Mouse (Mus musculus): Measurements from ENCODE around the gene Mras. TPM values are rescaled to one million over a fixed set of nuclear protein-coding genes. Genes with fewer than 3 reads are reported as not detected.

The Mras gene
- polyA plus RNA-seq, 1 experiment from 2014 or later, result 28.3 TPM

DNA sequence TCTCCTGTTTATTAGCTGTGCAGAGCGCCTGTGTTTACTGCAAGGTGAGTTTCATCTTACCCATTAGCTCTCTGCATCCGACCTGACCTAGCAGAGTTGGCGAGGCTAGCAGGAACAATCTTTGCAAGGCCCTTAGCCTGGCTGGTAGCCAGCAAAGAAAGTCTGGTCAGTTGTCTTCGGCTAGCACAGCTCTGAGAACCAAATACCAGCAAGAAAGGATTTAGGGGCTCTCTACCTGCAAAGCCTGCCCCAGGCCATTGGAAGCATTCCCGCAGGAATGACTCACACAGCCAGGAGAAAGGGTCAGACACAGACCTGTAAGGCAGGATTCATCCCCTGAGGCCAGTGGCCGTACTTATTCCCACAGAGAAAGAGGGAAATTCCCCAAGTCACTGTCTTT is 36.4 kb downstream of the Mras start:
- H3K4me3 ChIP-seq, result no peak overlapping the region
- H3K4me1 ChIP-seq, result 0 out of 2 replicates have a peak, but pooled peaks cover 2% of the 10 kb centered on the region
- 62% methylated on average over 6 of the region's 6 CpGs for WGBS
- ATAC-seq (ENCODE audit: insufficient number of reproducible peaks, insufficient read depth, low FRiP score, low TSS enrichment, low read depth), result no peak
- H3K36me3 ChIP-seq, result peaks cover 15% of the 10 kb centered on the region; the same call in 1 of the 2 replicates
- no peak overlapping the region for H3K9ac ChIP-seq
- H3K4me2 ChIP-seq, result no peak overlapping the region
- no peak overlapping the region for H3K27ac ChIP-seq
- H3K27me3 ChIP-seq, result no peaks in the 10 kb centered on the region
- H3K9me3 ChIP-seq, result no peaks in the 10 kb centered on the region

DNA sequence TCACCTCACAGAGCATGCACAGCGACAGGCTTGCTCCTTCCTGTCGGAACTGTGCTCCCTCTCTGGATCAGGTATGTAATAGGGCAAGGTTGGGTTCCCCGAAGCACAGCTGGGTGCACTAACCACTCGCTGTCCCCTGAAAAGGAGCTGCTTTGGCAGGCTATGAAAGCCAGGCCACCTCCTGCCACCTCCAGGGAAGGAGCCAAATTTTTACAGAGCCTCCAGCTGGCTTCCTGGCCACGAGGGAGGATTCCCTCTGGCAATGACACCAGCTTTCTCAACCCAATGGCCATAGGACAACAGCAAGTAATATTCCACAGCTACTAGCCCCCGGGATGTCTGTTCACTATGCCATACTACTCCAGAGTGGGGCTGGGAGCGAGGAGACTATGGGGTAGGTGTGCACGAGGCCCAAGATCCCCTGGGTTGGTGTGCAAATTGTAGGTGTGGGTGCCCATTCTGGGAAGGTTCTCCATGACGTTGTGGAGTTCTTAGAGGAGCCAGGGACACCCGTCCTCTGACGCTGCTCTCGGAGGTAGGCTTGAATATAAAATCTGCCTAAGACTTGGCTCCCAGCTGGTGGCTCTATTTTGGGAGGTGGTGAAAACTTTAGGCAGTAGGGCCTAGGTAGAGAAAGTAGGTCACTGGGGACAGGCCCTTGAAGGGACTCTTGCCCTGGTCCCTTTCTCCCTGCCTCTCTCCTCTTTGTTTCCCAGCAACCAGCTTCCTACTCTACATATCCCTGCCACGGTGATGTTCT is 39.9 kb downstream of the Mras start:
- Histone ChIP-seq H3K9ac (no peak overlapping the region), H3K27ac (no peak overlapping the region), H3K9me3 (no peaks in the 10 kb centered on the region), H3K27me3 (no peaks in the 10 kb centered on the region), H3K4me1 (0 out of 2 replicates have a peak, but pooled peaks cover 2% of the 10 kb centered on the region), H3K4me2 (no peak overlapping the region), H3K4me3 (no peak overlapping the region), H3K36me3 (peaks cover 15% of the 10 kb centered on the region)
- 83% methylated on average over 13 of the region's 13 CpGs for WGBS
- no peak for ATAC-seq (ENCODE audit: insufficient number of reproducible peaks, insufficient read depth, low FRiP score, low TSS enrichment, low read depth)

DNA sequence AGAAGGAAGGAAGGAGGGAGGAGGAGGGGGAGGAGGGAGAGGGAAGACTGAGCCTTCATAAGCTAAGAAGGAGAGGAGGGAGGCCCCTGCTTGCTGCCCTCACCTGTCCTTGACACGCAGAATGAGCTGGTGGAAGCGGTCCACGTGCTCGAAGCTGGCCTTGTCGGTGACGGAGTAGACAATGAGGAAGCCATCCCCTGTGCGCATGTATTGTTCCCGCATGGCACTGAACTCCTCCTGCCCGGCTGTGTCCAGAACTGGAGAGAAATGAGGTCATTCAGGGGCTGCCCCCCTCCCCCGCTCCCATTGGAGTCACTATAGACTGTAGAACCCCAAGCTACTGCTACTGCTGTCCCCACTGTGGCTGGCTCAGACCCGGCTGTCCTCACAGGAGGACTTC is 42.8 kb downstream of the Mras start:
- ATAC-seq (ENCODE audit: insufficient number of reproducible peaks, insufficient read depth, low FRiP score, low TSS enrichment, low read depth), result no peak
- no peak overlapping the region for H3K4me2 ChIP-seq
- H3K4me3 ChIP-seq, result no peak overlapping the region
- no peaks in the 10 kb centered on the region for H3K4me1 ChIP-seq
- no peak overlapping the region for H3K27ac ChIP-seq
- WGBS, result 84% methylated on average over 11 of the region's 11 CpGs
- no peaks in the 10 kb centered on the region for H3K9me3 ChIP-seq
- no peaks in the 10 kb centered on the region for H3K27me3 ChIP-seq
- H3K36me3 ChIP-seq, result peaks cover 41% of the 10 kb centered on the region
- no peak overlapping the region for H3K9ac ChIP-seq

DNA sequence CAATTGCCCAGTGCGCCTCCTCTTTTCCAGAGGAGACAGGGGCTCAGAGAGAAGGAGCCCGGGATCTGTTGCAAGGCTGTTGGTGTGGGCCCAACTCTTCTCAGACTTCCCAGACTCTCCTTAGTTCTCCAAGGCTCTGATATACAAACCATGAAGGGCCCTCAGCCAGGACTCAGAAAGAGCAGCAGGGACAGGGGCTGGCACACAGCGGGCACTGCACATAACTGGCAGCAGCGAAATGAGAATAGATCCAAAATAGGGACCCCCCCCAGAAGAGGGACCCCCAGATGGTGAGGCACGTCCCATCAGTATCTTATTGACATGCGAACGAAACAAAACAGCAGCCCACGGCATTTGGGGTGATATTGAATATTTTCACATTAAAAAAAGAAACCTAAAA is 44.0 kb downstream of the Mras start:
- no peak for ATAC-seq (ENCODE audit: insufficient number of reproducible peaks, insufficient read depth, low FRiP score, low TSS enrichment, low read depth)
- no peak overlapping the region for H3K27ac ChIP-seq
- H3K4me1 ChIP-seq, result no peaks in the 10 kb centered on the region
- peaks cover 50% of the 10 kb centered on the region for H3K36me3 ChIP-seq
- 96% methylated on average over 8 of the region's 8 CpGs for WGBS
- H3K9ac ChIP-seq, result no peak overlapping the region
- H3K27me3 ChIP-seq, result no peaks in the 10 kb centered on the region
- H3K4me2 ChIP-seq, result no peak overlapping the region
- H3K9me3 ChIP-seq, result no peaks in the 10 kb centered on the region
- no peak overlapping the region for H3K4me3 ChIP-seq

DNA sequence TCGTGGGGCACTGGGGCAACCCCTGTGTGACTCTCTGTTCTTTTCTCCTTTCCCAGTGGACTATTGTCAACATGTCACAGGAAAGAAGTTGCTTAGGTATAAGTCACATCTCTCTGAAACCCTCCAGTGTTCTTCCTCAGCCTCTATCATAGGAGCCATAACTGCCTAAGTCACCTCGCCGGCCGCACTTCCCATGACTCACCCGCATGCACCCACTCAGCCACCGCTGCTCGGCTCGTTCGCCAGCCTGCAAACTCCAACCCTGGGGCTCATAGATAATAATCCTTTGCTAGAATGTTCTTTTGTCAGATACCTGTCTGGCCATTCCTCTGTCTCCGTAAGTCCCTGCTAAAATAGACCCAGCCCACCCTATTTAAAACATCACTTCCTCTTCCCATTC is 45.6 kb downstream of the Mras start:
- H3K27ac ChIP-seq, result no peak overlapping the region
- no peaks in the 10 kb centered on the region for H3K27me3 ChIP-seq
- no peak for ATAC-seq (ENCODE audit: insufficient number of reproducible peaks, insufficient read depth, low FRiP score, low TSS enrichment, low read depth)
- no peak overlapping the region for H3K4me3 ChIP-seq
- 90% methylated on average over 10 of the region's 10 CpGs for WGBS
- no peak overlapping the region for H3K9ac ChIP-seq
- no peak overlapping the region for H3K4me2 ChIP-seq
- no peaks in the 10 kb centered on the region for H3K9me3 ChIP-seq
- H3K36me3 ChIP-seq, result peaks cover 62% of the 10 kb centered on the region
- no peaks in the 10 kb centered on the region for H3K4me1 ChIP-seq

DNA sequence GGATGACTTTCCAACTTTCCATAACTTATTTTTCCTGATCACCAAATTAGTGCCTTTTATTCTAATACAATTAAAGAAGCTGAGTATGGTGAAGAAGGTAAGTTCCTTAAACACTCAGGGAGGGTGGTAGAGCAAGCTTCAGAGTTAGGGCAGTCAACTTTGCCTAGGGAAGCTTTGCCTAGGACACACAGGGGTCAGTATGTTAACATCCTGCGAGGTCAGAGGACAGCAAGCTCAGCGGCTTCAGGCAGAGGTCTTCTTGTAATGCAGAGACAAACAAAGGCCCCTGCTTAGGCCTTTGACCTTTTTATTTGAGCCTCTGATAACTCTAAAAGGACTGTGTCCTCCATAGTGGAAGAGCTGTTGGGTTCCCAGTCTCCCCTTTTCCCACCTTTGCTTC is 46.5 kb downstream of the Mras start:
- WGBS, result 44% methylated on average over 2 of the region's 2 CpGs
- Histone ChIP-seq H3K36me3 (peaks cover 67% of the 10 kb centered on the region), H3K27me3 (no peaks in the 10 kb centered on the region)

DNA sequence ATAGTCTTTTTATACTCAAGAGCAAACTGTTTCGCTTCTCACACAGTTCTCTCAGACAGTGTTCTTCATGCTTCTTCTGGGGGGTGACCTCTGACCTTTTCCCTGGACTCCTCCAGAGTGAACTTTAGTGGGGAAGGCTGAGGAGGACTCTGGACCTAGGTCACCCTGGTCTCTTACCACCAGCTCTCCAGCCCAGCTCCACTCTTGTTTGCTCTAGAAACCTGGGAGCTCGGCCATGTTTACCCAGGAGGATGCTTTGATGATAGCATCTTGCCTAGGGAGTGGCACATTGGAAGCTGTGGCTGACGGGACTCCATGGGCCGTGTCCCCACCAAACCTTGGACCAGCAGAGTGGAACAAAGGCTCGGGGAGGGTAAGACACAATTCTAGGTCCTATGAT is 47.0 kb downstream of the Mras start:
- Histone ChIP-seq H3K9me3 (no peaks in the 10 kb centered on the region), H3K4me3 (no peak overlapping the region), H3K9ac (no peak overlapping the region), H3K4me1 (no peaks in the 10 kb centered on the region), H3K27me3 (no peaks in the 10 kb centered on the region), H3K36me3 (peaks cover 65% of the 10 kb centered on the region), H3K4me2 (no peak overlapping the region), H3K27ac (no peak overlapping the region)
- WGBS, result 75% methylated on average over 5 of the region's 5 CpGs
- no peak for ATAC-seq (ENCODE audit: insufficient number of reproducible peaks, insufficient read depth, low FRiP score, low TSS enrichment, low read depth)

More for the DNA sequence above, 46.5 kb downstream of the Mras start:
- Histone ChIP-seq H3K4me3 (no peak overlapping the region), H3K4me1 (no peaks in the 10 kb centered on the region), H3K4me2 (no peak overlapping the region), H3K27ac (no peak overlapping the region), H3K9me3 (no peaks in the 10 kb centered on the region), H3K9ac (no peak overlapping the region)
- no peak for ATAC-seq (ENCODE audit: insufficient number of reproducible peaks, insufficient read depth, low FRiP score, low TSS enrichment, low read depth)

DNA sequence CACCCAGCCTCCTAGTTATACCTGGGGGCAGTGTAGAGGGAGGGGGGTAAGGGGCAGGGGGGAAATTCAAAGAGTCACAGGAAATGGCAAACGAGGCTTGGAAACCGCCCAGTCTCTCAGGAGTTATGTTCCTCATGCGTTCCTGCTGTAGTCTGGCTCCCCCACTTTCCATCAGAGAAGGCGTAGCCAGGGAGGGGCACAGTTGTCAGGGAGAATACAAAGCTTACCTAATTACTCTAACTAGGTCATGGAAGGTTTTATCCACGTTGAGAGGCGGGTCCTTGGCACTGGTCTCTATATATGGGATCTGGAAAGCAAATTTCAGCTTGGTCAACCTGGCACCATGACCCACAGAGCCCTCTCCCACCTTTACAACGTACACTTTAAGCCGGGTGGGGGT is 47.7 kb downstream of the Mras start:
- ATAC-seq (ENCODE audit: insufficient number of reproducible peaks, insufficient read depth, low FRiP score, low TSS enrichment, low read depth), result no peak
- 75% methylated on average over 8 of the region's 8 CpGs for WGBS

DNA sequence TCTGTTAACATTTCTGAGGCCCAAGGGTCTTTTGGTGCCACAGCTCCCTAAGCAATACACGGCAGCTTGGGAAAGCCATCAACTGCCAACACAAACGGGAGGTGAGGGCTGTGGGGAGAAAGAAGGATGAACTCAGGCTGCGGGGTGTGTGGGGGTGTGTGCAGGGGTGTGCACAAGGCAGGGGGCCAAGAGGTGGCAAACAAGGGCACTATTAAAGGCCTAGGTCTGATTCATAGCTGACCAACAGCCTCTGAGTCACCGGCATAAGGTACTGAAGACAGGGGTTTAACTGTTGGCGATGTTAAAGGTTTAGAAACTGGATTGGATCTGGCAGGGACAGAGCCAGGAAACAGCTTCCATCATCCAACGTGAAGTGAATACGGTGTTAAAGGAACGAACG is 48.3 kb downstream of the Mras start:
- Histone ChIP-seq H3K27ac (no peak overlapping the region), H3K9ac (no peak overlapping the region), H3K9me3 (no peaks in the 10 kb centered on the region), H3K27me3 (no peaks in the 10 kb centered on the region), H3K4me1 (no peaks in the 10 kb centered on the region), H3K4me2 (no peak overlapping the region), H3K4me3 (no peak overlapping the region), H3K36me3 (peaks cover 65% of the 10 kb centered on the region)
- ATAC-seq (ENCODE audit: insufficient number of reproducible peaks, insufficient read depth, low FRiP score, low TSS enrichment, low read depth), result no peak
- WGBS, result 82% methylated on average over 9 of the region's 9 CpGs

More for the DNA sequence above, 47.7 kb downstream of the Mras start:
- no peak overlapping the region for H3K4me3 ChIP-seq
- H3K27ac ChIP-seq, result no peak overlapping the region
- H3K4me1 ChIP-seq, result no peaks in the 10 kb centered on the region
- no peak overlapping the region for H3K4me2 ChIP-seq
- peaks cover 65% of the 10 kb centered on the region for H3K36me3 ChIP-seq
- H3K9me3 ChIP-seq, result no peaks in the 10 kb centered on the region
- no peaks in the 10 kb centered on the region for H3K27me3 ChIP-seq
- H3K9ac ChIP-seq, result no peak overlapping the region

DNA sequence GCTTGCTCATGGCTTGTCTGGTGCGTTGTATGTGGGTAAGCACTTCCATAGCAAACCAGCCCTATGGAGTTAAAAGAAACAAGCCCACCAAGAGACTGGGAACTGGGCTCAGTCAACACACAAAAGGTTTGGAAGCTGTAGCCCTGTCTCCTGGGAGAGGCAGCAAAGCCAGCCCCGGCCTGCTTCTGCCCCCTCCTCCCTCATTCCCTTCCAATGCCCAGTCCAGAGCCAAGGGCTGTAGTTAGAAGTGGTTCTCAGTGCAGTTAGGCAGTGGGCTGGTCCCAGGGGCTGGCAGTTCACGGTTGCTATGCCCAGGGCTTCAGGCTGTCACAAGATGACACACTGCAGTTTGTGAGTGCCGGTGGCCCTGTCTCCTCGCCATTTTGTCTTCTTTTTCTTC is 49.1 kb downstream of the Mras start:
- Histone ChIP-seq H3K36me3 (peaks cover 63% of the 10 kb centered on the region), H3K9me3 (no peaks in the 10 kb centered on the region), H3K4me3 (no peak overlapping the region), H3K9ac (no peak overlapping the region), H3K27ac (no peak overlapping the region), H3K4me2 (no peak overlapping the region), H3K4me1 (no peaks in the 10 kb centered on the region), H3K27me3 (no peaks in the 10 kb centered on the region)
- ATAC-seq (ENCODE audit: insufficient number of reproducible peaks, insufficient read depth, low FRiP score, low TSS enrichment, low read depth), result no peak
- WGBS, result 71% methylated on average over 5 of the region's 5 CpGs

DNA sequence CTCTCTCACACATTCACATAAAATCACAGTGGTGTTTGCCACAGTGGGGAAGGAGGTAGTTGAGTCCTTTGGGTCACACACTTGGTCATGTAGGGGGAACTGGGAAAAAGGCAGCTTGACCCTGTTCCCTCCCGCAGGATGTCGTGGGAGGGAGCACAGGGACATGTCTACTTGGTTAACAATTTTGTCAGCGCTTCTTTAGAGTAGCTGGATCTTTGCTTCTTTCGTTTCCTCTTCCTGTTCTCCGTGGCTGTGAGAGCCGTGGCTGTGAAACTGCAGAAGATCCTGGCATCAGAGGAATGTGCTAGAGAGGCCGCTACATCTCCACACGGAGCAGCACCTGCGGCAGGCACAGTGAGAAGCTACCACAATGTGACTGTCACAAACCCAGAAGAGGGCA is 54.6 kb downstream of the Mras start:
- H3K4me3 ChIP-seq, result no peak overlapping the region
- no peak for ATAC-seq (ENCODE audit: insufficient number of reproducible peaks, insufficient read depth, low FRiP score, low TSS enrichment, low read depth)
- 66% methylated on average over 9 of the region's 9 CpGs for WGBS

DNA sequence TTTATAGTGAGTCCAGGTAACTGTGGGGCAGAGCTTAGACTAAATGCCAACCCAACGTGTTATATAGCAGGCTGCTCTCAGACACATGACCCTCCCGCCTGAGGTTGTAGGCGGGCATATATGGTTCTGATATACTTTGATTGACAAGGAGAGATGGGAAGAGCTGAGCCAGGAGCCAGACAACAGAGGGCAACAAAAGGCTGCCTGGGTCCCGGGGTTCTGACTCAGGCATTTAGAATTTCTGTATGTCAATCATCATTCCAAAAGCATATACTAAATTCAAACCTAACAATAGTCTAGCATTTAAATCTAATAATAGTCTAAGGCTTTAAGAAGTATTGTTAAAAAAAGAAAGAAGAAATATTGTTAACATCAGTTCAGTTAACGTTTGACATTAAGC is 58.0 kb downstream of the Mras start:
- no peaks in the 10 kb centered on the region for H3K4me1 ChIP-seq
- ATAC-seq (ENCODE audit: insufficient number of reproducible peaks, insufficient read depth, low FRiP score, low TSS enrichment, low read depth), result no peak
- no peak overlapping the region for H3K4me2 ChIP-seq
- H3K36me3 ChIP-seq, result no peaks in the 10 kb centered on the region
- H3K9me3 ChIP-seq, result no peaks in the 10 kb centered on the region
- WGBS, result 54% methylated on average over 5 of the region's 5 CpGs
- no peak overlapping the region for H3K9ac ChIP-seq
- no peak overlapping the region for H3K27ac ChIP-seq
- no peak overlapping the region for H3K4me3 ChIP-seq
- no peaks in the 10 kb centered on the region for H3K27me3 ChIP-seq

More for the DNA sequence above, 54.6 kb downstream of the Mras start:
- Histone ChIP-seq H3K27ac (no peak overlapping the region), H3K4me2 (no peak overlapping the region), H3K36me3 (peaks cover 11% of the 10 kb centered on the region; the same call in 1 of the 2 replicates), H3K9me3 (no peaks in the 10 kb centered on the region), H3K4me1 (no peaks in the 10 kb centered on the region), H3K9ac (no peak overlapping the region), H3K27me3 (no peaks in the 10 kb centered on the region)
